Mouse (Mus musculus) intestine, embryonic 16.5 days (tissue): Measurements from ENCODE around the gene Evc. TPM values are rescaled to one million over a fixed set of nuclear protein-coding genes. Genes with fewer than 3 reads are reported as not detected.

Source experiments
- ATAC-seq: fragments of 200-750 bp; cut with Nextera tagmentation; 2 replicates; pipeline ENCODE4 v1.8.0; 2017; ENCODE audit warnings: moderate TSS enrichment, moderate library complexity
- H3K27ac ChIP-seq: fragments of 300-500 bp; sonication (generic); 2 replicates; pipeline ENCODE4 v1.5.1; 2014; ENCODE audit warnings: mild to moderate bottlenecking, low read length
- H3K27me3 ChIP-seq: fragments of 300-500 bp; sonication (generic); replicated peaks from 2 replicates; pipeline ENCODE4 v1.6.1; 2014; ENCODE audit warnings: low read length, control low read depth, mixed read lengths; ENCODE audit not compliant: control insufficient read depth, insufficient read depth
- H3K36me3 ChIP-seq: fragments of 300-500 bp; sonication (generic); 2 replicates; pipeline ENCODE4 v1.6.1; 2014; ENCODE audit warnings: low read length, control low read depth; ENCODE audit not compliant: control insufficient read depth, insufficient read depth
- H3K4me1 ChIP-seq: fragments of 300-500 bp; sonication (generic); 2 replicates; pipeline ENCODE4 v1.6.1; 2014; ENCODE audit warnings: low read length, control low read depth, mixed read lengths; ENCODE audit not compliant: control insufficient read depth, insufficient read depth
- H3K4me2 ChIP-seq: fragments of 300-500 bp; sonication (generic); 2 replicates; pipeline ENCODE4 v1.6.1; 2014; ENCODE audit warnings: low read depth, low read length, control low read depth
- H3K4me3 ChIP-seq: fragments of 300-500 bp; sonication (generic); 2 replicates; pipeline ENCODE4 v1.5.1; 2014; ENCODE audit warnings: mild to moderate bottlenecking, low read length
- H3K9ac ChIP-seq: fragments of 300-500 bp; sonication (generic); 2 replicates; pipeline ENCODE4 v1.6.1; 2014; ENCODE audit warnings: low read depth, low read length
- H3K9me3 ChIP-seq: fragments of 300-500 bp; sonication (generic); 2 replicates; pipeline ENCODE4 v1.6.1; 2016; ENCODE audit warnings: low read length, control low read depth; ENCODE audit not compliant: control insufficient read depth
- WGBS: fragments of 180-500 bp; shearing (Covaris S2); extraction: QIAGEN DNeasy Blood & Tissue Kit; methylation state at CpG from one replicate; pipeline ENCODE4 v1.1.7; 2014; 5-methylcytosine and 5-hydroxymethylcytosine counted together
- polyA plus RNA-seq: library from polyadenylated mRNA; unstranded; fragments of >200 nt; fragmentation: Nextera tagmentation; extraction: Ambion mirVana; gene quantifications from 2 replicates; pipeline ENCODE4 v1.2.1, GENCODE M21; 2015

The Evc gene
- polyA plus RNA-seq, 1 experiment from 2014 or later: 10.5 TPM

GRCm38 (mm10) chr5:37320761-37321160 is 15.9 kb downstream of the Evc start:
- Histone ChIP-seq H3K4me3 (no peak overlapping the region), H3K9ac (no peak overlapping the region), H3K4me1 (no peaks in the 10 kb centered on the region), H3K36me3 (peaks cover 4% of the 10 kb centered on the region; the same call in 1 of the 2 replicates), H3K27ac (no peak overlapping the region), H3K9me3 (no peaks in the 10 kb centered on the region), H3K27me3 (no peaks in the 10 kb centered on the region), H3K4me2 (no peak overlapping the region)
- ATAC-seq: no peak
- WGBS: 87% methylated on average over 4 of the region's 4 CpGs

DNA sequence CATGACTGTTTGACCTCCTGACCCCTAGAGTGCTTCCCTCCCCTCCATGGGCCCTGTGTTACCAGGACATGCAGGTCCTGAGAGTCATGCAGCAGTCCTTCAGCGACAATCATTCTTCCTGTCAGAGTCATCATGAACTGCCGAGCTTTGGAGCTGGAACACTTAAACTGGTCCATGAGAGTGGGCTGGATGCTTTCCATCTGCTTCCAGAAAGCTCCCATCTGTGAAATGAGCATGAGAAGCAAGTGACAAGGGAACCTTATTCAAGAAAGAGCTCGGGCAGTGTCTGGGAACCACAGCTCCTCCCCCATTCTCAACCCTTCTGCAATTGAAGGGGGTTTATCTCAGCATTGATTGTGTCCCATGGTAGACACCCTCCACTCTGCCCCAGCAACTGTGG is 16.5 kb downstream of the Evc start:
- Histone ChIP-seq H3K4me3 (no peak overlapping the region), H3K36me3 (peaks cover 9% of the 10 kb centered on the region; the same call in 1 of the 2 replicates), H3K9me3 (no peaks in the 10 kb centered on the region), H3K4me2 (no peak overlapping the region), H3K27ac (no peak overlapping the region), H3K4me1 (no peaks in the 10 kb centered on the region), H3K9ac (no peak overlapping the region), H3K27me3 (no peaks in the 10 kb centered on the region)
- no peak for ATAC-seq
- 69% methylated on average over 3 of the region's 3 CpGs for WGBS

DNA sequence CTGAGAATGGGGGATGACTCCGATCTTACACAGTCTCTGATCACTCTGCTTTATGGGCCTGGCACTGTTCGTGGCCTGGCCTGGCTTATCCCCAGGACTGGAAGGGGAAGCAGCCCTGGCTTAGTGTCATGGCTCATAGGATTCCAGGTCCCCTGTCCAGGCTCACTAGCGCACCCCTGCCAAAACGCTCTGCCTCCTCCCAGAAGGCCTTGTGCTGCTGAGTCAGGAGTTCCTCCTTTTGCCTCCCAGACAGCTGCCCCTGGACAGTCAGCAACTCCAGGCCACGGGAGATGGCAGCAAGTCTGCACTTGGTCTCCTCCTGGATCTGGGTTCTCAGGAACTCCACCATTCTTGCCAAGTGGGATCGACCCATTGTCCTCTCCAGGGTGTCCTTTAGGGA is 18.0 kb downstream of the Evc start:
- ATAC-seq: no peak
- no peak overlapping the region for H3K9ac ChIP-seq
- no peaks in the 10 kb centered on the region for H3K9me3 ChIP-seq
- no peaks in the 10 kb centered on the region for H3K4me1 ChIP-seq
- H3K27ac ChIP-seq: no peak overlapping the region
- no peak overlapping the region for H3K4me3 ChIP-seq
- no peaks in the 10 kb centered on the region for H3K27me3 ChIP-seq
- peaks cover 14% of the 10 kb centered on the region; the same call in 1 of the 2 replicates for H3K36me3 ChIP-seq
- no peak overlapping the region for H3K4me2 ChIP-seq
- WGBS: 89% methylated on average over 6 of the region's 6 CpGs

GRCm38 (mm10) chr5:37312980-37313722 is 23.5 kb downstream of the Evc start:
- 86% methylated on average over 12 of the region's 12 CpGs for WGBS
- H3K4me3 ChIP-seq: no peak overlapping the region
- no peak for ATAC-seq
- no peak overlapping the region for H3K27ac ChIP-seq
- no peaks in the 10 kb centered on the region for H3K4me1 ChIP-seq
- H3K9me3 ChIP-seq: no peaks in the 10 kb centered on the region
- H3K27me3 ChIP-seq: no peaks in the 10 kb centered on the region
- H3K4me2 ChIP-seq: no peak overlapping the region
- H3K9ac ChIP-seq: no peak overlapping the region
- H3K36me3 ChIP-seq: peaks cover 14% of the 10 kb centered on the region; the same call in 1 of the 2 replicates

- Histone ChIP-seq H3K27ac (no peak overlapping the region), H3K36me3 (0 out of 2 replicates have a peak, but pooled peaks cover 5% of the 10 kb centered on the region), H3K4me2 (no peak overlapping the region), H3K4me1 (no peaks in the 10 kb centered on the region), H3K27me3 (no peaks in the 10 kb centered on the region), H3K9ac (no peak overlapping the region), H3K9me3 (no peaks in the 10 kb centered on the region), H3K4me3 (no peak overlapping the region)
- ATAC-seq: no peak
- WGBS: 81% methylated on average over 9 of the region's 9 CpGs
These were observed 26.7 kb downstream of the Evc start for GRCm38 (mm10) chr5:37310026-37310425.

DNA sequence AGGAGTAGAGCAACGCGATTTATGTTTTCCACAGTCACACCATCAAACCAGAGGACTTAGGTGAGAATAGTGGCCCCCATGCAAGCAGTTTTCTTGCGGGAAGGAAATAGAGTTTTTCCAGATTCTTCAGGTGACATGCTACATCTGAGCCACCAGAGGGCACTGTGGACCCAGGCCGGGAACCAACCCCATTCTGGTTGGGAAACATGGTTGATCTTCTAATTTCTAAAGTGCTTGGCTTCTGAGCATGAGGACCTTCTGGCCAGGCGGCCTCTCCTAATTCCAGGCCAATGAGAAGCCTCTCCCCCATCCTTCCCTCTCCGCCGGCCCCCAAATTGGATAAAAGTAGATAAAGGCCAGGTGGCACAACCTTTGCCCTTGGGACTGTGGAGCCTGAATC is 38.3 kb downstream of the Evc start:
- no peak overlapping the region for H3K4me3 ChIP-seq
- H3K4me2 ChIP-seq: no peak overlapping the region
- ATAC-seq: no peak
- H3K27me3 ChIP-seq: no peaks in the 10 kb centered on the region
- no peak overlapping the region for H3K27ac ChIP-seq
- 23% methylated on average over 7 of the region's 7 CpGs for WGBS
- no peaks in the 10 kb centered on the region for H3K9me3 ChIP-seq
- no peaks in the 10 kb centered on the region for H3K4me1 ChIP-seq
- H3K36me3 ChIP-seq: no peaks in the 10 kb centered on the region
- H3K9ac ChIP-seq: no peak overlapping the region

- ATAC-seq: no peak
- no peaks in the 10 kb centered on the region for H3K4me1 ChIP-seq
- no peaks in the 10 kb centered on the region for H3K9me3 ChIP-seq
- H3K4me3 ChIP-seq: no peak overlapping the region
- no peaks in the 10 kb centered on the region for H3K27me3 ChIP-seq
- H3K36me3 ChIP-seq: no peaks in the 10 kb centered on the region
- H3K27ac ChIP-seq: no peak overlapping the region
- H3K9ac ChIP-seq: no peak overlapping the region
- no peak overlapping the region for H3K4me2 ChIP-seq
- 69% methylated on average over 10 of the region's 10 CpGs for WGBS
These were observed 40.0 kb downstream of the Evc start for GRCm38 (mm10) chr5:37296717-37297116.

- Histone ChIP-seq H3K4me1 (no peaks in the 10 kb centered on the region), H3K4me2 (no peak overlapping the region), H3K9ac (no peak overlapping the region), H3K4me3 (no peak overlapping the region), H3K9me3 (no peaks in the 10 kb centered on the region), H3K27me3 (no peaks in the 10 kb centered on the region), H3K36me3 (no peaks in the 10 kb centered on the region), H3K27ac (no peak overlapping the region)
- ATAC-seq: no peak
- 59% methylated on average over 9 of the region's 9 CpGs for WGBS
These were observed 45.7 kb downstream of the Evc start for GRCm38 (mm10) chr5:37290983-37291382.

DNA sequence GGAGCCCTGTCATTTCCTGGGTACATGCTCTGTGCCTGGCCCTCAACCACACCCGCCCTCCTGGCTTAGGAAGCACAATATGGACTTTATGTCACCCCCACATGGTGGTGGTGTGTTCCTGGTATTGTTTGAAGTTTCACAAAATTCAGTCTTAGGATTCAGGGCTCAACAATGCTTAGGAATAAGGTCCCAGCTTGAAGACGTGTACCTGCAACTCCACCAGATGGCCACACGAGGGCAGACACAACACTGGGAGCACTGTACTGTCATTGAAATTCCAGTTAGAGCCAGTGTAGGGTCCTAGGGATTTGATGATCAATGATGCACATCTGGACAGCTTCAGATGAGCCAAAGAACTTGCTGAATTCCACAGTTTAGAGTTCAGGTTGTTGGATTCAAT is 47.5 kb downstream of the Evc start:
- ATAC-seq: no peak

DNA sequence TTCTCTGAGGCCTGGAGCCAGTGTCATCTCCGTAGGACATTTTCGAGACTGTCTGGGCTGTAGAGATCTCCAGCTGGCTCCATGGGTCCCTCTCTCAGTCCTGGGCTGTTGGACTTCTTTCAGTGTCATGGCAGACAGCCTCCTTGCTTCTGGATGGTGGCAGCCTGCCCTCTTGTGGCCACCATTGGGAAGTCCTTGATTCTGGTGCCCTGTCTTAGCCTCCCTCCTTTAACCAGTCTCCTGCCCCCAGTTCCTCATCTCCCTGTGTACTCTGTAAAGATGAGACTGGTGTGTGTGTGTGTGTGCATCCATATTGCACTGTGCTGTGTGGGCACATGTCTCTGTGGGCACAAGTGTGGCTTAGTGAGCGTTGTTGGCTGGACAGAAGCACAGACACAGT is 48.3 kb downstream of the Evc start:
- no peaks in the 10 kb centered on the region for H3K36me3 ChIP-seq
- no peaks in the 10 kb centered on the region for H3K27me3 ChIP-seq
- no peaks in the 10 kb centered on the region for H3K4me1 ChIP-seq
- H3K4me2 ChIP-seq: no peak overlapping the region
- H3K27ac ChIP-seq: no peak overlapping the region
- whole genome bisulfite sequencing: 56% methylated on average over 3 of the region's 3 CpGs
- no peak for ATAC-seq
- H3K9ac ChIP-seq: no peak overlapping the region
- H3K9me3 ChIP-seq: no peaks in the 10 kb centered on the region
- no peak overlapping the region for H3K4me3 ChIP-seq

More for the DNA sequence above, 47.5 kb downstream of the Evc start:
- no peaks in the 10 kb centered on the region for H3K36me3 ChIP-seq
- no peaks in the 10 kb centered on the region for H3K4me1 ChIP-seq
- H3K4me3 ChIP-seq: no peak overlapping the region
- no peak overlapping the region for H3K27ac ChIP-seq
- no peaks in the 10 kb centered on the region for H3K9me3 ChIP-seq
- 16% methylated on average over 3 of the region's 3 CpGs for WGBS
- no peak overlapping the region for H3K9ac ChIP-seq
- H3K4me2 ChIP-seq: no peak overlapping the region
- no peaks in the 10 kb centered on the region for H3K27me3 ChIP-seq
